Mouse (Mus musculus): ENCODE measurements around the gene Kat2b. TPM values are rescaled to one million over a fixed set of nuclear protein-coding genes. Genes with fewer than 3 reads are reported as not detected.
"Not testable (repeated sequence)": the region's sequence is repeated elsewhere in the genome, so short reads cannot be mapped to it uniquely, and the experiment has no call there.

Gene Kat2b
- polyA plus RNA-seq, 1 experiment from 2014 or later, result 11.0 TPM

- no peak overlapping the region for H3K9ac ChIP-seq (ENCODE audit: low read depth, low read length)
- no peak overlapping the region for H3K4me3 ChIP-seq (ENCODE audit: low read depth, low read length)
- no peak for ATAC-seq (replicated peaks; ENCODE audit: insufficient number of reproducible peaks, low FRiP score, low TSS enrichment)
- no peak overlapping the region for H3K27ac ChIP-seq (ENCODE audit: low read depth, low read length)
- no peaks in the 10 kb centered on the region for H3K36me3 ChIP-seq (ENCODE audit: control insufficient read depth, insufficient read depth, low read length)
- 51% methylated on average over 1 of the region's 1 CpGs for WGBS (ENCODE audit: insufficient replicate concordance)
- no peaks in the 10 kb centered on the region for H3K4me1 ChIP-seq (ENCODE audit: control insufficient read depth, insufficient read depth, low read length)
- no peaks in the 10 kb centered on the region for H3K27me3 ChIP-seq (ENCODE audit: control insufficient read depth, insufficient read depth, low read length)
- no peaks in the 10 kb centered on the region for H3K9me3 ChIP-seq (replicated peaks; ENCODE audit: control insufficient read depth, low read length)
- H3K4me2 ChIP-seq, result no peak overlapping the region
Observed at GRCm38 (mm10) chr17:53714453-53714852, 147.8 kb downstream of the Kat2b start.

- not testable (repeated sequence) for H3K9ac ChIP-seq (ENCODE audit: low read depth, low read length); H3K27ac ChIP-seq (ENCODE audit: low read depth, low read length); H3K36me3 ChIP-seq (ENCODE audit: control insufficient read depth, insufficient read depth, low read length); H3K4me2 ChIP-seq; H3K27me3 ChIP-seq (ENCODE audit: control insufficient read depth, insufficient read depth, low read length); ATAC-seq (replicated peaks; ENCODE audit: insufficient number of reproducible peaks, low FRiP score, low TSS enrichment); H3K9me3 ChIP-seq (replicated peaks; ENCODE audit: control insufficient read depth, low read length); H3K4me1 ChIP-seq (ENCODE audit: control insufficient read depth, insufficient read depth, low read length); H3K4me3 ChIP-seq (ENCODE audit: low read depth, low read length)
- 46% methylated on average over 1 of the region's 1 CpGs for WGBS (ENCODE audit: insufficient replicate concordance)
Observed at GRCm38 (mm10) chr17:53715161-53715560, 148.5 kb downstream of the Kat2b start.

- 59% methylated on average over 1 of the region's 1 CpGs for WGBS (ENCODE audit: insufficient replicate concordance)
Observed at GRCm38 (mm10) chr17:53718474-53718873, 151.8 kb downstream of the Kat2b start.

GRCm38 (mm10) chr17:53718916-53719315, 152.3 kb downstream of the Kat2b start:
- not testable (repeated sequence) for H3K36me3 ChIP-seq (ENCODE audit: control insufficient read depth, insufficient read depth, low read length); H3K9ac ChIP-seq (ENCODE audit: low read depth, low read length); H3K27me3 ChIP-seq (ENCODE audit: control insufficient read depth, insufficient read depth, low read length); H3K4me2 ChIP-seq; H3K27ac ChIP-seq (ENCODE audit: low read depth, low read length); H3K9me3 ChIP-seq (replicated peaks; ENCODE audit: control insufficient read depth, low read length); ATAC-seq (replicated peaks; ENCODE audit: insufficient number of reproducible peaks, low FRiP score, low TSS enrichment); H3K4me1 ChIP-seq (ENCODE audit: control insufficient read depth, insufficient read depth, low read length); H3K4me3 ChIP-seq (ENCODE audit: low read depth, low read length)
- 81% methylated on average over 3 of the region's 3 CpGs for WGBS (ENCODE audit: insufficient replicate concordance)

More at GRCm38 (mm10) chr17:53718474-53718873, 151.8 kb downstream of the Kat2b start:
- H3K4me3 ChIP-seq (ENCODE audit: low read depth, low read length), result no peak overlapping the region
- H3K4me2 ChIP-seq, result no peak overlapping the region
- no peak overlapping the region for H3K9ac ChIP-seq (ENCODE audit: low read depth, low read length)
- H3K36me3 ChIP-seq (ENCODE audit: control insufficient read depth, insufficient read depth, low read length), result no peaks in the 10 kb centered on the region
- no peaks in the 10 kb centered on the region for H3K4me1 ChIP-seq (ENCODE audit: control insufficient read depth, insufficient read depth, low read length)
- H3K9me3 ChIP-seq (replicated peaks; ENCODE audit: control insufficient read depth, low read length), result no peaks in the 10 kb centered on the region
- H3K27ac ChIP-seq (ENCODE audit: low read depth, low read length), result no peak overlapping the region
- H3K27me3 ChIP-seq (ENCODE audit: control insufficient read depth, insufficient read depth, low read length), result no peaks in the 10 kb centered on the region
- ATAC-seq (replicated peaks; ENCODE audit: insufficient number of reproducible peaks, low FRiP score, low TSS enrichment), result no peak

Other genes with a start within 250 kb of the Kat2b start
- 0.21 and 0.33 TPM in 2 replicates for gene Efhb, start 103.5 kb upstream of the Kat2b start, polyA plus RNA-seq (2014; fragmentation: Nextera tagmentation; extraction: Ambion mirVana)
- gene Rab5a, start 87.6 kb upstream of the Kat2b start, polyA plus RNA-seq (2014; fragmentation: Nextera tagmentation; extraction: Ambion mirVana), result 78.0 and 82.3 TPM in 2 replicates
- 0.32 and 0.33 TPM in 2 replicates for gene Pp2d1, start 27.4 kb upstream of the Kat2b start, polyA plus RNA-seq (2014; fragmentation: Nextera tagmentation; extraction: Ambion mirVana)
- gene Sgo1, start 122.5 kb downstream of the Kat2b start, polyA plus RNA-seq (2014; fragmentation: Nextera tagmentation; extraction: Ambion mirVana), result 22.8 and 32.8 TPM in 2 replicates